Mouse (Mus musculus): ENCODE measurements at regions not wholly inside any gene's neighbourhood (a gene's known extent, or its start where the extent isn't known, plus 50 kb on each side); places are given as distances from the start of the nearest gene placed in this dataset.

- no peak for DNase-seq
Observed at GRCm38 (mm10) chr1:185091816-185092558, 92.6 kb upstream of the Mark1 start.

GRCm38 (mm10) chr1:185089196-185089595 lies 89.8 kb upstream of the Mark1 start:
- no peak for DNase-seq

GRCm38 (mm10) chr1:185083191-185083590 lies 83.8 kb upstream of the Mark1 start:
- no peak for DNase-seq

- no peak for DNase-seq
Observed at GRCm38 (mm10) chr1:185080118-185080517, 80.7 kb upstream of the Mark1 start.

- no peak for DNase-seq
Observed at GRCm38 (mm10) chr1:185079331-185079880, 80.0 kb upstream of the Mark1 start.

GRCm38 (mm10) chr1:185074001-185074400 lies 74.6 kb upstream of the Mark1 start:
- DNase-seq = no peak

- no peak for DNase-seq
Observed at GRCm38 (mm10) chr1:185072766-185073165, 73.4 kb upstream of the Mark1 start.

- no peak for DNase-seq
Observed at GRCm38 (mm10) chr1:185071566-185071965, 72.2 kb upstream of the Mark1 start.

GRCm38 (mm10) chr1:185070853-185071149 lies 71.4 kb upstream of the Mark1 start:
- DNase-seq = no peak

GRCm38 (mm10) chr1:185070062-185070852 lies 70.9 kb upstream of the Mark1 start:
- DNase-seq = peak; percentile 11

GRCm38 (mm10) chr1:185068136-185068535 lies 68.8 kb upstream of the Mark1 start:
- DNase-seq = no peak

- no peak for DNase-seq
Observed at GRCm38 (mm10) chr1:185067661-185068060, 68.3 kb upstream of the Mark1 start.

GRCm38 (mm10) chr1:185065056-185065455 lies 65.7 kb upstream of the Mark1 start:
- DNase-seq = peak; percentile 5

GRCm38 (mm10) chr1:185062103-185062502 lies 62.7 kb upstream of the Mark1 start:
- DNase-seq = no peak

- DNase-seq = no peak
Observed at GRCm38 (mm10) chr1:185057443-185057842, 58.1 kb upstream of the Mark1 start.

- DNase-seq = no peak
Observed at GRCm38 (mm10) chr1:185052700-185053099, 53.3 kb upstream of the Mark1 start.

GRCm38 (mm10) chr1:185049980-185050379 lies 50.6 kb upstream of the Mark1 start:
- no peak for DNase-seq

All from adrenal gland, adult 8-10 months (tissue).